Mouse (Mus musculus) CH12.LX (cell line): ENCODE measurements around the gene Oit1.

ENCODE experiments used
- MAX ChIP-seq: IDR thresholded peaks from 2 replicates; pipeline ENCODE4 v1.6.1; 2011; ENCODE audit warnings: low read length, improper control_type of control experiment
- NRF1 ChIP-seq: IDR thresholded peaks from 2 replicates; pipeline ENCODE4 v1.6.1; 2014; ENCODE audit warnings: low read depth, mild to moderate bottlenecking, inconsistent platforms, low read length, improper control_type of control experiment, moderate library complexity

GRCm38 (mm10) chr14:8309621-8310141, 68.9 kb downstream of the Oit1 start:
- no peak for TF ChIP-seq MAX
- TF ChIP-seq NRF1: no peak
